Mouse (Mus musculus) thymus, postnatal 36 days (tissue): ENCODE results near the gene Entpd3.

Source experiments
- DNase-seq, 2 experiments: peaks; one replicate each; pipeline ENCODE4 v3.0.0; 2022; ENCODE audit warnings: mixed read lengths in 2 of 2

The Entpd3 gene

GRCm38 (mm10) chr9:120581941-120582618 is 42.5 kb downstream of the Entpd3 start:
- DNase-seq: peak; percentile 71 to 80

GRCm38 (mm10) chr9:120582619-120583308 is 43.1 kb downstream of the Entpd3 start:
- DNase-seq: peak; percentile 88

GRCm38 (mm10) chr9:120583314-120583713 is 43.7 kb downstream of the Entpd3 start:
- peak; percentile 36 to 52 for DNase-seq

GRCm38 (mm10) chr9:120586546-120586945 is 46.9 kb downstream of the Entpd3 start:
- DNase-seq: peak; percentile 67 to 77

- DNase-seq: peak; percentile 66 to 74
Measured at GRCm38 (mm10) chr9:120591490-120591889, 51.9 kb downstream of the Entpd3 start.

GRCm38 (mm10) chr9:120593383-120594101 is 53.9 kb downstream of the Entpd3 start:
- DNase-seq: no peak

GRCm38 (mm10) chr9:120594839-120595238 is 55.2 kb downstream of the Entpd3 start:
- no peak for DNase-seq

- no peak for DNase-seq
Measured at GRCm38 (mm10) chr9:120595306-120595705, 55.7 kb downstream of the Entpd3 start.

- DNase-seq: peak; percentile 47 to 51
Measured at GRCm38 (mm10) chr9:120601488-120602171, 62.0 kb downstream of the Entpd3 start.

- no peak for DNase-seq
Measured at GRCm38 (mm10) chr9:120602172-120602838, 62.7 kb downstream of the Entpd3 start.

GRCm38 (mm10) chr9:120602839-120603511 is 63.4 kb downstream of the Entpd3 start:
- DNase-seq: peak; percentile 64 to 69

- DNase-seq: no peak
Measured at GRCm38 (mm10) chr9:120603512-120603908, 63.9 kb downstream of the Entpd3 start.

- DNase-seq: no peak
Measured at GRCm38 (mm10) chr9:120603956-120604355, 64.3 kb downstream of the Entpd3 start.

GRCm38 (mm10) chr9:120611055-120611454 is 71.4 kb downstream of the Entpd3 start:
- no peak for DNase-seq

GRCm38 (mm10) chr9:120614059-120614458 is 74.4 kb downstream of the Entpd3 start:
- DNase-seq: no peak
